Mouse (Mus musculus) ES-CJ7 (cell line): Measurements from ENCODE around the gene Lrrc45.
"Not testable (repeated sequence)": the region's sequence is repeated elsewhere in the genome, so short reads cannot be mapped to it uniquely, and the experiment has no call there.

Experiments used
- DNase-seq: peaks from one replicate; pipeline ENCODE4 v3.0.0; 2011; ENCODE audit warnings: low read depth, low spot score

The Lrrc45 gene

DNA sequence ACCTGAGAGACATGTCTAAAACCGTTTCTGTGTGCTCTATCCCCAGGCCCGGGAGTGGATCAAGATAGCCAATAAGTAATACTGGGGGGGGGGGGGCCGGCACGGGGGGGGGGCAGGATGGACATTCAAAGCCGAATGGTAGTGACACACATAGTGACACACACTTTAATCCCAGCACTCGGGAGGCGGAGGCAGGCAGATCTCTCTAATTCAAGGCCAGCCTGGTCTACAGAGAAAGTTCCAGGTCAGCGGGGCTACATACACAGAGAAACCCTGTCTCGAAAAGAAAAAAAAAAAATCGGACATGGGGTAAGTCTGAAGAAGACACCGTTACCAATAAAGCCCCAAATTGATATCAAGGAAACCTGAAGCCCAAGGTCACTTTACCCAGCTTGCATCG, 13.8 kb downstream of the Lrrc45 start:
- DNase-seq = no peak

DNA sequence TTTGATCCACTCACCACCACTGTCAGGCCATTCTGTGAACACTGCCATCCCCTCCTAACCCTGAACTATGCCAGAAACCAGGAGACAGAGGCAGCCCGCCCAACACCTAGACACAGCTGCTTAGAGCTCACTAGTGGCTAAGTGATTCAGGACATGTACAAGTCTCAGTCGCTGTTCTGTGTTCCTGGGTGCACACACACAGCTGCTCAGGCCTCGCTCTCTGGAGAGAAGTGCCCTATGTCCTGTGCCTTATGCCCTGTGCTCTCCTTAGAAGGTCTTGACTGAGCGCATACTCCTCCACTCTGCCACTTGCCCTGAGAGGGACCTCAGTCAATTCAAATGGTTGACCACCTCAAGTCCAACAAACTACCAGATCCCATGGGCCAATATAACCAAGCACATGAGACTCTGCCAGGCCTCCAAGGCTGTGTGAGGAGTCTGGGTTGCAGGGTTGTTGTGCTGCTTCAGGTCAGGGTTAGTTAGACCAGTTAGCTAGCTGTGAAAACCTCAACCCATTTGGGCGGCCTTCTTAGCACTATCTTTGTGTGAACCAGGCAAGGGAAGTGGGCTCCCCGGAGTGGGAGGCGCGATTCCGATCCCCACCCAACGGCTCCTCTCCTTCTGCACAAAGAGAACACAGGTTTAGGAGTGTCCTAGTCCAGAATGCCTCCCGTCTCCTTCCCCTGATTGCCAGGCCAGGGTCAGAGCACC, 15.0 kb downstream of the Lrrc45 start:
- DNase-seq = no peak

DNA sequence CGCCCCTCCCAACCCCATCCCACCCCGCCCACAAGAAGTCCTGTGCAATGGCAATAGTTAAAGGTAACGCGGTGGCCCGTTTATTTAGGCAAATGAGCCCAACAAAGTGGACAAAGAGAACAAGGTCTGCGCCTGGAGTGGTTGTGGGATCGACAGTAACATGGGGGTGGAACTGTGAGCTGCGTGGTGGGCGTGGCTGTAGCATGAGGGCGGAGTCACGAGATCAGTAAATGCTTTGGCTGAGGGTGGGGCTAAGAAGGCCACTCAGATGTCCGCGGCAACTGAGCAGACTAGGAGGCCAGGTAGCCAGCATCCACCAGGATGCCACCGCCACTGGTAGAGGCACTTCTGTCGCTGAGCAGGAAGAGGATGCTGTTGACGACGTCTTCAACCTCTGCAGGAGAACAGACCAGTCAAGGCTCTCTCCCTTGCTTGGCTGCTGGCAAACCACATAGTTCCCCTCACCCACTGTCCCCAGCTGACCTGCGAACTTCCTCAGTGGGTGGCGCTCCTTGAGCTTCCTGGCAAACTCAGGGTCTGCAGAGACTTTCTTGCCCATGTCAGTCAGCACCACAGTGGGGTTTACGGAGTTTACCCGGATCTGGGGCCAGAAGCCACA, 15.8 kb downstream of the Lrrc45 start:
- DNase-seq = peak; percentile 80

GRCm38 (mm10) chr11:120730331-120730870, 16.7 kb downstream of the Lrrc45 start:
- DNase-seq = no peak

- DNase-seq = no peak
Observed at GRCm38 (mm10) chr11:120731395-120731794, 17.7 kb downstream of the Lrrc45 start.

- DNase-seq = no peak
Observed at GRCm38 (mm10) chr11:120731858-120732680, 18.3 kb downstream of the Lrrc45 start, which contains the start of gene Cbr2. Cbr2 (minus strand) TSS chr11:120732114.

- no peak for DNase-seq
Observed at GRCm38 (mm10) chr11:120733521-120733920, 19.8 kb downstream of the Lrrc45 start.

- DNase-seq = no peak
Observed at GRCm38 (mm10) chr11:120736424-120736823, 22.7 kb downstream of the Lrrc45 start.

- no peak for DNase-seq
Observed at GRCm38 (mm10) chr11:120740981-120741380, 27.3 kb downstream of the Lrrc45 start.

- DNase-seq = no peak
Observed at GRCm38 (mm10) chr11:120744121-120744701, 30.5 kb downstream of the Lrrc45 start.

- DNase-seq = no peak
Observed at GRCm38 (mm10) chr11:120747974-120748373, 34.2 kb downstream of the Lrrc45 start.

- peak; percentile 80 for DNase-seq
Observed at GRCm38 (mm10) chr11:120749430-120749829, 35.7 kb downstream of the Lrrc45 start.

- DNase-seq = no peak
Observed at GRCm38 (mm10) chr11:120751606-120752005, 37.9 kb downstream of the Lrrc45 start.

- DNase-seq = no peak
Observed at GRCm38 (mm10) chr11:120760236-120760635, 46.5 kb downstream of the Lrrc45 start.

- DNase-seq = no peak
Observed at GRCm38 (mm10) chr11:120761811-120762671, 48.3 kb downstream of the Lrrc45 start.

GRCm38 (mm10) chr11:120762672-120763041, 48.9 kb downstream of the Lrrc45 start, which contains the start of gene Hmga1b:
Hmga1b (plus strand) TSS chr11:120762794.
- not testable (repeated sequence) for DNase-seq

- DNase-seq = not testable (repeated sequence)
Observed at GRCm38 (mm10) chr11:120763121-120763999, 49.6 kb downstream of the Lrrc45 start.

- not testable (repeated sequence) for DNase-seq
Observed at GRCm38 (mm10) chr11:120767023-120767422, 53.3 kb downstream of the Lrrc45 start.

DNA sequence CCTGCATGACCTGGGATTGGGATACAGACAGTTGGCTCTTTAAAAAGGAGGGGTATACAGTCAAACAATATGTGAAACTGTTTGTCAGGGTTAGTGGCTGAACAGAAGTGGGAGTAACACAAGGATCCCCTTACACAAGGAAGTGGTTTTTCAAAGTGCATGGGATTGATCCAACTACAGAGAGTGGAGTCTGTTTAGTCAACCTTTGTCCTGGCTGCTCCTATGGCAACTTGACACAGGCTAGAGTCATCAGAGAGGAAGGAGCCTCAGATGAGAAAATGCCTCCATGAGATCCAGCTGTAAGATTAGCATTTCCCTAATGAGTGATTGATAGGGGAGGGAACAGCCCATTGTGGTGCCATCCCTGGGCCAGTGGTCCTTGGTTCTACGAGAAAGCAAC, 54.5 kb downstream of the Lrrc45 start:
- no peak for DNase-seq
